Mouse (Mus musculus) small intestine, adult 2 months (tissue): ENCODE data around the gene Lrrfip1.

Source experiments
- CTCF ChIP-seq: fragments of 200-500 bp; IDR thresholded peaks from 2 replicates; pipeline ENCODE4 v1.5.1; 2012; ENCODE audit warnings: low read depth, mild to moderate bottlenecking, control low read depth, inconsistent platforms, low read length, moderate library complexity, mixed read lengths; ENCODE audit not compliant: insufficient replicate concordance, insufficient read length; ENCODE audit errors: extremely low read depth
- POLR2A ChIP-seq: fragments of 200-500 bp; IDR thresholded peaks from 2 replicates; pipeline ENCODE4 v1.6.1; 2012; ENCODE audit warnings: low read depth, mild to moderate bottlenecking, control low read depth, inconsistent platforms, low read length, moderate library complexity

DNA sequence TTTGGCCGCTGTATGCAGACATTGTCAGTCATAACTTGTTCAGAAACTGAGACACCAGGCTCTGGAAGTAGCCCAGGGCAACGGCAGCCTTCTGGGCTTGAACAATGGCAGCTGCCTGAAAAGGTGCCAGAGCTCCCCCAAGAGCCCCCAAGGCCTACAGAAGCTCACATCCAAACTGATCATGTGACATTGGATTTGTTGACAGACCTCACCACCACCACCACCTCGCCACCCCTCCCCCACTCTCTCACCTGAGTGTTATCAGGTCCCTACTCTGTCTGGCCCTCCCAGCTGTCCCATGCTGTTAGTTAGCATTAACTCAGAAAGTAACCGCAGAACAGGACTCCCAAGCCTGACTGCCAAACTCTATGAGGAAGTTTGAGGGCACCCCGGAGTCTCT lies 44.7 kb downstream of the Lrrfip1 start:
- TF ChIP-seq CTCF (no peak), POLR2A (no peak)
